Mouse (Mus musculus) thymus, postnatal 14 days (tissue): ENCODE measurements around the gene Mtor.
A peak's percentile ranks its signal among the peaks of the same experiment; 100 is the strongest.

Experiments
- DNase-seq: peaks from one replicate; pipeline ENCODE4 v3.0.0; 2021

Mtor gene

DNA sequence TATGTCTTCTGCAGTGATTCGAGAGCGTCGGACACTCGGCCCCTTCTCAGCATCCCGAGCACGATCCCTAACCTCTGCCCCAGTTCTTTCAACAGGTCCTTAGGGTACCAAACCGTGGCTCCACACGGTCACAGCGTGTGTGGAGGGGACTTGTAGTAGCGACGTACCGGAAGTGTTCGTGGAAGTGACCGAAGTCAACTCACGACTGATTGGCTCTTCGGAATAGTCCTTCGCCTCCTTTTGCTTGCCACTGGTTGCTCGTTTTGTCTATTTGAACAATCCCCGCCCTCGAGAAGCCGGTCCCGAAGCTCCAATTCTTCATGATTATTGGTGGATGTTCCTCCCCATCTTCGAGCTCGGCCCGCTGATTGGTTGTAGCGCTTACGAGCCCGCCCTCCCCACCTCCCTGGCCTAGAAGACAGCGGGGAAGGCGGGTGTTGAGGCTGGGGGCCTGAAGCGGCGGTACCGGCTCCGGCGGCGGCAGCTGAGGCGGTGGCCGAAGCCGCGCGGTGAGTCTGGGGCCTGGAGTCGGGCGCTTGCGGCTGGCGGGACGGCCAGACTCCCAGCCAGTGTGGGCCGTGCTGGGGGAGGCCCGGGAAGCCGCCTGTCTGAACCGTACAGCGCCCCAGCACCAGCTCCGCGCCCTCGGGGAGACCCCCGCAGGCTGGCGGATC lies at the start of gene Mtor:
TSS of gene Mtor (plus strand) at position 433 of the 674 bp plus-strand sequence.
- peak; percentile 95 for DNase-seq

- DNase-seq = no peak
These were observed 48.8 kb upstream of the Mtor start for GRCm38 (mm10) chr4:148399437-148400094.

DNA sequence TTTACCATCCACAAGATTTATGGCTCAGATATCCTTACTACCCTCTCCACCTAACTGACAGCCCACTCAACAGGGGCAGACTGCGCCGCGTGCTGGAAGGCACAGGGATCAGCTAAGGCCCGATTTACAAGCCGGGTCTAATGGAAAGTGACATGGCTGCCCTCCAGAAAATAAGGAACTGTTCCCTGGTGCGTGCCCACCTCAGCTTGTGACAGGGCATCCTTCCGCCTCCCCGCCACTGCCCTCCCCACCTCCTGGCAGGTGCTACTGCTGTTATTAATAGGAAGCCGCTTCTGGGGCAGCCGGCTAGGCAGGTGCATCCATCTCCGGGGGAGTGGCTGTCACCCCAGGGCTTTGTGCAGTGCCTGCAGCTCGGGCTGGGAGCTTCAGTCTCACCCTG lies 45.0 kb upstream of the Mtor start:
- DNase-seq = no peak

GRCm38 (mm10) chr4:148404748-148405147 lies 43.7 kb upstream of the Mtor start:
- no peak for DNase-seq

- DNase-seq = no peak
These were observed 43.1 kb upstream of the Mtor start for GRCm38 (mm10) chr4:148405255-148405788.

- no peak for DNase-seq
These were observed 40.0 kb upstream of the Mtor start for GRCm38 (mm10) chr4:148408256-148408975.

DNA sequence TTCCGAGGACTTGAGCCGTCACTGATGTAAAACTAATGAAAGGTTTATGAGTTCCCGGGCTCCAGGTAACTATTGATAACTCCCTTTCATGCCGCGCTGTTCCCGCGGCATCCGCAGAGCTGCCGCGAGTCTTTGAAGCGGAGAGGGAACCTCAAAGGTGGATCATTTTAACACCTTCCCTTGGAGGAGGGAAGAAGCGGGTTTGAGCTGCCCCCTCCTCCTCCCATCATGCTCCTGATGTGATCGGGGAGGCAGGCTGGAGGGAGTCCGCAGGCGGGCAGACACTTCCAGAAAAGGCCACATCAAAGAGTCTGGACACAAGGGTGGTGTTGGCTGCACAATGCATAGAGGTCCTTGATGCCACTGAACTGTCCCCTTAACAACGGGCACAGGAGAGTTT lies 32.8 kb upstream of the Mtor start:
- DNase-seq = no peak

- DNase-seq = no peak
These were observed 31.3 kb upstream of the Mtor start for GRCm38 (mm10) chr4:148417074-148417526.

DNA sequence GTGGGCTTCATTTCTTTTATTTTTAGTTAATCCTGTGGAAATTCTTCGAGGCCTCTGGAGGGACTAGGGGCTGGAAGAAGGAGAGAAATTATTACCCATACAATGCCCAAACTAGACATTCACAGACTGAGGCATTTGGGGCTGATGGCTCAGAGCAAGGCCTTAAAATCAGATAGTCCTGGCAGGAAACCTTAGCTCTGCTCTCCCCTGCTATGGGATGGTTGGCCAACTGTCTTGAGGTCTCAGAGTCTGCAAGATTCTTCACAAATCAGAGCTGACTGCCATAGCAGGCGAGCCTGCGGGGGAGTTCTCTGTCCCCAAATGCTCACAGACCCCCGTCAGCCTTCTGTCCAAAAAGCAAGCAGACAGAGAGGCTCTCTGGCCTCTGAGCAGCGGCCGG lies 30.9 kb upstream of the Mtor start:
- DNase-seq = no peak

GRCm38 (mm10) chr4:148426950-148427850 lies 21.2 kb upstream of the Mtor start:
- DNase-seq = no peak

DNA sequence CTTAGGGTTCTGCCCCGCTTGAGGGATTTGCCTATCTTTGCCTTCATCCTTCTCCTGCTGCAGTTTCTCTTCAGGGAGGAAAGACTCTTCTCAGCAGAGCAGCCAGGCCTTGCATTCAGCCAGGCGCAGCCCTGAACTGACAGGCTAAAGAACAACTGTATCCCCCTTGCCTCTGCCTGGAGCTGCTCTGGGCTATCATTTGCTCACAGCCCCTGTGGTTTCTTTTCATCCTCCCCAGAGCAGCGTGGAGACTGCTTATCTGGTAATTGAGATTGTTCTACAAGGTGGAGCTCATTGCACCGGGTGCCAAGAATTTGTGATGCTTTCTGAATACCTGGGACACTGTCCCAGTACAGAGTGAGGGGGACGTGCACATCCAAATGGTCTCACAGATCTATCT lies 19.9 kb upstream of the Mtor start:
- no peak for DNase-seq

DNA sequence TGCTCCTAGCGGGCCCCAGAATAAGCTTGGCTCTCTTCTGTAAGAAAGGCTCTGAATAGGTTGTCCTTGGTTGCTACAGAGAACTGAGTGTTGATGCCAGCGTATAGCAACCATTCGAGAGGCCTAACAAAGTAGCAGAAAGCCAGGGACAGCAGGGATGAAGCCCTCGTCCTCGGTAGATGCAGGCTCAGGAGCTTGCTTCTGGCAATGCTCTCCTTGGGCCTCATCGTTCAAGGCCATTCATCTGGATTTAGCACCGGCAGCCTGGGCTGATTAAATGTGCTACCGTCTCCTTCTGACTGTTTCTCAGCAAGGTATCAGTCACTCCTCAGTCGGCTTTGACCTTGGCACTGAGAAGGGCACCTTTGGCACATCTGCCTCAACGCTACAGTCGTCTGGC lies 19.3 kb upstream of the Mtor start:
- DNase-seq = no peak

GRCm38 (mm10) chr4:148429686-148430085 lies 18.7 kb upstream of the Mtor start:
- peak; percentile 69 for DNase-seq

DNA sequence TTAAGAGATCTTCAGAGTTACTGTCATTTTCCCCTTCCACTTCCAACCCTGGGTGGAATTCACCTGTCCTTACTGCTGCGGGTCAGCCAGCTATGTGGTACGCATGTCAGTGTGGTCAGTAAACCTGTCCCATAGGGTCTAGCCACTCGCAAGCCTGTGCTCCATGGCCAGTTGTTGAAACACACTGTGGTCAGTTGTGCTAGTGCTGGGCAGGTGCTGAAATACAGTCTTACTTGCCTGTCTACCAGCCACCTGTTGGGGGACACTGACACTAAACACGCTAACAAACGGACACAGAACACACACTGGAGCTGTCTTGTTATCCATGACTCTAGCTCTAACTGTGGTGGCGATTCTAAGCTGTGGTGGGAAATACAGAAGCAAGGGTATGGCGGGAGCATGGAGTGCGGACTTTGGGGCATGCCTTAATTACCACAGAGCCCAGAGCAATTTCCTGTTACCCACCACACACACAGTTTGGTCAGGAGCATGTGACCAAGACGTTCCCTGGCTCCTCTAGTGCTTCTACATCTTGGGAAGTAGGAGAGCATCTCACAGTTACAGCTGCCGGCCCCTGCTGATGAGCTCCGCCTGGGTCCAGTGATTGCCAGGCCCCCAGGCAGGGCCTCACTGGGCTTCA lies 17.4 kb upstream of the Mtor start:
- DNase-seq = no peak

- no peak for DNase-seq
These were observed 15.9 kb upstream of the Mtor start for GRCm38 (mm10) chr4:148432488-148432887.

GRCm38 (mm10) chr4:148433336-148433735 lies 15.1 kb upstream of the Mtor start:
- no peak for DNase-seq

- no peak for DNase-seq
These were observed 14.6 kb upstream of the Mtor start for GRCm38 (mm10) chr4:148433813-148434212.

DNA sequence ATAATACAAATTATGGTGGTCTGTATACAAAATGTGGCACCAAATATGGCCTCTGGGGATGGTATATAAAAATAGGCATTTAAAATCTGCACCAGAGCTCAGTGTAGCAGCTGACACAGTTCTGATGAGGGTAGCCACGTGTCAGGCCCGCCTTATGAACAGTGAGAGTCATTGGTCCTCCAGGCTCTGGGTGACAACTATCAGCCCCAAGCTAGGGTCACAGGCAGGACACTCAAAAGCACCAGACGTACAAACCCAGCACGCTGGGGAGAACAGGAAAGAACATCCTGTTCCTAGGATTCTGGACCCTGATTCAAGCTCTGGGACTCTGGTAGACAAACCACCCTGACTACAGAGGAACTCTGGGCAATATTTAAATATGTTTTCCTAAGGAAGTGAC lies 13.9 kb upstream of the Mtor start:
- DNase-seq = no peak

GRCm38 (mm10) chr4:148435106-148435505 lies 13.3 kb upstream of the Mtor start:
- DNase-seq = no peak

DNA sequence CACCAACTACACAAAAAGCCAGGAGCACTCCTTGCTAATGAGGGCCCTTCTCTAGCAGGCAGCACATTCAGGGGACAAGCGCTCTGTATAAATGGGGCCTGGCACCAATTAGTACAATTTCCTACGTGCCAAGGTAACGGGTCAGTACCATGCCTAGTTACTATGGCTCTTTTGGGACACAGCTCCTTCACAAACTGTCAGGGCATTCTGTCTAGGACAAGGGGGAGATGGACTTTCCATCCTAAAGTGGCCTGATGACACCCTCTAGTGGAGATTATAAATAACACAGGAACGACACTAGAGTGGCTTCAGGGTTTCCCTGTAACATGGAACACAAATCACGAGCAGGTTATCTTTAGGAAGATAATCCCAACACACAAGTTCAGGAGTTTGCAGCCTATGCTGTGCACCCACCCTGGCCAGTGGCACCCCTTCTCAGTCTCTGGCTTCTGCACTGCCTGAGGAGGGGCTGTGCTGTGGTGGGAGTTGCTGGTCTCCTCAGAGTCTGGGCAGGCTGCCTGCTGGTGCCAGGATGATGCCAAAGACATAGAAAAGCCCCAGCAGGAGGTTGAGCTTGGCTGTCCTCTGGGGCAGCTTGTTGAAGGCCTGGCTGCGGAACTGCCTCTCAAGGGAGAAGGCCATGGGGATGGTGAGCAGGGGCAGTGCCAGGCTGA lies 12.6 kb upstream of the Mtor start:
- no peak for DNase-seq

- no peak for DNase-seq
These were observed 6.5 kb upstream of the Mtor start for GRCm38 (mm10) chr4:148441931-148442330.

DNA sequence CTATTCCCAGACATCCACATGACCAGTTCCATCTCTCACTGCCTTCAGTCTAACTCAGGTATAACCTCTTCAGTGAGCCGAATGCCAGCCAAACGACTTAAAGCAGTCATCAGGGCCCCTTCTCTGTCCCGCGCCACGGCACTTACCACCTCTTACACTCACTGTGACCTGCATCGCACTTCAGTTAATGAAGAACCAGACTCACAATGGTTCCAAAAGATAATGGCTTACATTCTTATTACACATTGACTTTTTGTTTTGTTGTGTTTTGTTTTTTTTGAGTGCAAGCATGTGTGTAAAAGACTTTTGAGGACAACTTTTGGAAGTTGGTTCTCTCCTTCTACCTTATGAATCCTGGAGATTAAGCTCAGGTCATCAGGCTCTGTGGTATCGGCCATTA lies 5.8 kb upstream of the Mtor start:
- no peak for DNase-seq
